Mouse (Mus musculus) right cerebral cortex, postnatal 36 days (tissue): ENCODE data around the gene Rhot2.

ENCODE experiments used
- DNase-seq, 2 experiments: peaks; one replicate each; pipeline ENCODE4 v3.0.0; 2022; ENCODE audit warnings: low spot score in 2 of 2, mixed read lengths in 1 of 2

The Rhot2 gene

DNA sequence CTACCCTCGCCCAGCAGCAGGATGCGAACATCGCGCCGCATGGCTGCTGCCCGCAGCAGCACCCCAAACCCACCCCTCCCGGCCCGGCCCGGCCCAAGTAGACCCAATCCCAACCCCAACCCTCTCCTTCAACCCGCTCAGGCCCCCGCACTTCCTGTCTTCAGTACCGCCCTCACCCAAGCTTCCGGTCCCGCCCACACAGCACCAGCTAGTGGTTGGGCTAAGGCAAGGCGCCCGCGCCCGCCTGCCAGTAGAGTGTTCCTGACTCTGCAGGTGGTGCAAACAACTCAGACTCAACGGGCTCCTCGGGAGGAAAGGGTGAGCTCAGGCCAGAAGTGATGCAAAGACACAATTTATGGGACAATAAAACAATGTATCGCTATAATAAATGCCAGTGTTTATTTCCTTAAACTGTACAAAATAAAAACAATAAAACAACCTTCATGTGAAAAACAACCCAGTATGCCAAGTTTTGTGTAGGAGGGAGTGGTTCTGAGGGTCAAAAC is at the start of gene Rhot2:
Rhot2 (minus strand) TSS at position 456 of the 506 bp plus-strand sequence.
- peak; percentile 93 to 94 for DNase-seq

DNA sequence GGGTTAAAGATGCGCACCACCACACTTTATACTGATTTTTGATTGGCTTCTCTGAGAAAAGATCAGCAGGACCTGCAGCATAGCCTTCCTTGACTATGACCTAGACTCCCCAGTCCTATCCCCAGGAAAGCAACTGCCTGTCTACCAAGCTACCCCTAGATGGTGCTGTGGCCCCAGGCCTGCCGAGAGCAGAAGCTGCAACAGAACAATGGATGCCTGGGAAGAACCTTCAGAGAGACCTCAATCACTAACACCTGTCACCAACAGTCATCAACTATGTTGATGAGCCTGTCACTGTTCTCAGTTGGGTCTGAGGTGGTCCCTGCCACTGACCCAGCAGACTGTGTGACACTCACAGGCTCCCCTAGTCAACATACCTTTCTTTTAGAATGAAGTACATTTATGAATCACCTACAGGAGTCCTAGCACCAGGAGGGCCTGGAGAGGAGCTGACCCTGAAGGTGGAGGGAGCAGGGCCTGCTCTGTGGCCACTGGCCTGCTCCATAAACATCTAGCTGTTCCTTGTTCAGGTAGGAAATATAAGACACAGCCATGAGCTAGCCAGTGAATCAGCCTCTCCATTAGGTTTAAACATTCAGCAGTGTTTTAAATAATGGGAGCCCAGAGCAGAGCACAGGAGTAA is 49.4 kb upstream of the Rhot2 start:
- no peak for DNase-seq

DNA sequence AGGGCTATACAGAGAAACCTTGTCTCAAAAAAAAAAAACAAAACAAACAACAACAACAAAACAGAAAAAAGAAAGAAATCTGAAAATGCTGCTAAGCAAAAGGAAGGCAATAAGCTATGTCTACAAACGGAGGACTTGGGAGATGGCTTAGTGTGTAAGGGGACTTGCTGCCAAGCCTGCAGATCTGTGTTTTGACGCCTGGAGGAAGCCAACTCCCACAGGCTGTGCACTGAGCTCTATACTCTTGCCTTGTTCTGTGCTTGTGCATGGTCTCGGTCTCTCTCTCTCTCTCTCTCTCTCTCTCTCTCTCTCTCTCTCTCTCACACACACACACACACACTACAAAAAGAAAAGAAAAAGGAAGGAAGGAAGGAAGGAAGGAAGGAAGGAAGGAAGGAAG is 44.2 kb upstream of the Rhot2 start:
- DNase-seq: no peak

DNA sequence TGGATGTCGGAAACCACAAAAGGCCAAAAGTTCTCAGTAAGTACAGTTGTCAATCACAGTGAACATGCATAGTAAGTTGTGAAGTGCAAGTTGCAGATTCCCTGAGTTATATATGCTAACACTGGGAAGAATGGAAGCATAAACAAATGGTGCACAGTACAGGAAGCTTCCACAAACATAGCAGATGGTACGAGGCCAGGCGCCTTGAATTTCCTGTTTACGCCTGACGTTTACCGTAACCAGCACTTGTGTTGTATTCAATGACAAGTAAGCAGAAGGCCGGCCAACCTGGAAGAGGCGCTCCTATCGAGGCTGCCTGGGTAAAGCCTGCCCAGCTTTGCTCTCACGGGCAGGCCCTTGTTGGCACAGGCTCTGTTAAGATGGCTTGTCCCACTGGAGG is 42.8 kb upstream of the Rhot2 start:
- DNase-seq: no peak

DNA sequence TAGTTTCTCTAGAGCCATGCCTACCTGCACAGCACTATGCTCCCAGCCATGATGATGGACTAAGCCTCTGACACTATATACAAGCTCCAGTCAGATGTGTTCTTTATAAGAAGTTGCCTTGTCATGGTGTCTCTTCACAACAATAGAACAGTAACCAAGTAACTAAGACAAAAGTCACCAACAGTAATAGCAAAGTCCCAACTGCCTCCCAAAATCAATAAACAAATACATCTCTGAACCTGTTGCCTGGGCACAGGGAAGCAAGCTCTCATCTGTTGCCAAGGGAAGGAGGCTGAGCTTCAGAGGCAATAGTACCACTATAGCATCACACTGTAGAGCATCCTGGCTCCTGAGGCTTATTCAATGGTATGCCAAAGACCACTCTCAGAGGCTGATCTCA is 42.2 kb upstream of the Rhot2 start:
- no peak for DNase-seq

DNA sequence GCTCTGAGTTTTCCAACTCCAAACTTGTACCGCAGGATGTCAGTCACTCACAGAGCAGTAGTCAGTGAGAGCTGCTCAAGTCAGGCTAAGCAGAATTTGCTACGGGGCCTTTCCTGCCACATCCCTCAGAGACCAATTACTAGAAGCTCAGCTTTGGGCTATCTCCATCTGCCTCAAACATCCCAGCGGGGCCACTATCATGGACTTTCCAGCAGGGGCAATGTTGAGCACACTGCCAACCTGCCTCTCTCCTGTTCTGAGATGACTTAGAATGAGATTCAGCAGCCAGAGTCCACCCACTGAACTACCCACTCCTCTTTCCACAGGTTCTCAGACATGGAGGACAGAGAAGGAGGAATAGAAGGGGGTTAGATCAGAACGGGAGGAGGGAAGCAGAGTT is 41.0 kb upstream of the Rhot2 start:
- DNase-seq: no peak

DNA sequence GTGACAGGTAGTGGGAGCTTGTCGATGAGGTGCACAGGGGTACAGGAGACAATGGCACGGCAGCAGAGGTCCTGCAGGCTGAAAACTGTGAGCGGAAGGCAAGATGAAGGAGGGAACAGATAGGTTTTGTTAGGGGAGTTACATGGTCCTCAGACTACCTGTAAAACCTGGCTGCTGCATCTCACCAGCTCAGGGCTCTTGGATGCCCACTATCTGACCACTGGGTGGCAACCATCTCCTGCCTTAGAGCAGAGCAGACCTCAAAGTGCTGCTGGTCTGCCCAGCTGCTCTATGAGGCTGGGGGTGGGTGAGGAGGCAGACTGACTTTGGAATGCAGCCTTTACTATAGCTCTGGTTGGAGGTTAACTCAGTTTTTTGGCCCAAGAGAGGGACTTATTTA is 39.2 kb upstream of the Rhot2 start:
- DNase-seq: no peak

DNA sequence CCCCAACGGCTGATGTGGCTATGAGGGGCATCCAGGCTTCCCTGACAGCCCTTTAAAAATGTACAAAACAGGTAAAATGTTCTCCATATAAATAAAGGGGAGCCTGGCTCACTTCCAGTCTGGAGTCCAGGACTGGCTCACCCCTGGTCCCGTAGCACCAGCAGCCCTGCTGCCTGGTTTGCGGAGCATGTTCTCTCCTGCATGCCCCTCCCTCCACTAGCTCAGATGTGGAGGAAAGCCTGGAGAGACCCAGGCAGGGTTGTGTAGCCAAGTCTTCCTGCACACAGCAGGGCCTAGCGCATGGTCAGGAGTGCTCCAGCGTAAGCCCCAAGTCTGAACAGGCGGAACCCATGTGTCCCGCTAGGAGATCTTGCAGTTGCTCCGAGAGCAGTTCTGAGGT is 38.6 kb upstream of the Rhot2 start:
- no peak for DNase-seq

DNA sequence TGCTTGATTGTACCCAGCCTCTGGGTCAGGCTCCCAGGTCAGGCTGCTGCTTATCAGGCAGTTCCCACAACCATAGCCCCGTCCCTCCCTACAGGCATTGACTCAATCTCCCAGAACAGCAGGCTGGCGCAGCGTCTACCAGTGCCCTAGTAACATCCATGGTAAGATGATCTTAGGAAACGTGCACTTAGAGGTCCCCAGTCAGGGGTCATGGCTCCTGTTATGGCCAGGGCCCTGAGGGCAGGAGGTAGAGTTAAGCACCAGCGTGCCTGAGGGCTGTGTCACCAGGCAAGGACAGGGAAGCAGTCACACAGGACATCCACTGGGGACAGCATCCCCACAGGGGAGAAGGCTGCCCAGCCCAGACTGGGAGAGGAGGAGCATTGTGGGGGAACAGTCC is 37.7 kb upstream of the Rhot2 start:
- no peak for DNase-seq

DNA sequence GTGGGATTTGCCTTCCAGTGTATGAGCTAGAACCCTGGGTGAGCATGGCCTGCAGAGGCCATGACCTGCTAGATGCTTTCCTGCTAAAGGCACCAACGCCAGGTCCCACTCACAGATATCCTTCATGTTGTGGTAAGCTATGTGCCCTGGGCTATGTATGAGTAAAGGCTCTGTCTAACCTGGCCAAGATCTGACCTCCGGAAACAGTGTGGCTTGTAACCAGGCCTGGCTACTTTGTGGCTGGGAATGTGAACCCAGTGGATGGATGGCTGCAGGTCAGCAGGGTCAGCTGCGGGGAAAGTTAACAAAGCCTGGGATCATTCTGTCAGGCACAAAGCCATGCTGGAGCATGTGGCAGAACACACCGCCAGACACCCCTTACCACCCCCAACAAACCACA is 37.0 kb upstream of the Rhot2 start:
- DNase-seq: no peak

DNA sequence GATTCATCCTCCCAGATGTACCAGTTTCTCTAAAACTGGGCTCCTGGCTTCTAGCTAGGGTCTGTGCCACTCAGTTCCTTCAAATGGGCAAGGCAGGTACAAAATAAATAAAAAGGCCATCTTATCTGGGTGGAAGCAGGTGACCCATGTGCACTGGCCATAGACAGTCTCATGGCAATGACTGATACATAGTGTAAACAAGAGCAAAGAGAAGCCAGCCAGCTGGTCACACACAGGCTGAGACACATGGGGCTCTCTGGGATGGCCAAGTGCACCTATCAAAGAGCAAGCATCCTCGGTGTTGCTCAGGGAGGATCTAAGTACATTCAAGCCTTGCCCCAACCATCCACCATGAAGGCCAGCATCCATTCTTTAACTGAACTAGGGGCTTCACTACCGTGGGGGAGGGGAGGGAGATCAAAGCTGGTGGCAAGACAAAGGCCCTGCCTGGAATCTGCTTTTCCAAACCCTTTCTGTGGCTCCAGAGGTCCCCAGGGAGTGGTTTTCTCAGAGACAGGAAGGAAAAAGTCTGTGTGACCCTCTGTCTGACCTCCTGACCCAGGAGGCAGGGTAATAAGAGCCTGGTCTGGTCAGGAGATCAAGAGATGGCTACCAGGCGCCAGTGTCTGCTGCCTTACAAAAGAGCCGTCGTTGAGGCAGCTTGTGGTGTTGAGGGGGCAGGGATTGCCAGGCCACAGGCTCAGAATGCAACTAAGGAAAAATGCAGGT is 36.4 kb upstream of the Rhot2 start:
- DNase-seq: no peak

DNA sequence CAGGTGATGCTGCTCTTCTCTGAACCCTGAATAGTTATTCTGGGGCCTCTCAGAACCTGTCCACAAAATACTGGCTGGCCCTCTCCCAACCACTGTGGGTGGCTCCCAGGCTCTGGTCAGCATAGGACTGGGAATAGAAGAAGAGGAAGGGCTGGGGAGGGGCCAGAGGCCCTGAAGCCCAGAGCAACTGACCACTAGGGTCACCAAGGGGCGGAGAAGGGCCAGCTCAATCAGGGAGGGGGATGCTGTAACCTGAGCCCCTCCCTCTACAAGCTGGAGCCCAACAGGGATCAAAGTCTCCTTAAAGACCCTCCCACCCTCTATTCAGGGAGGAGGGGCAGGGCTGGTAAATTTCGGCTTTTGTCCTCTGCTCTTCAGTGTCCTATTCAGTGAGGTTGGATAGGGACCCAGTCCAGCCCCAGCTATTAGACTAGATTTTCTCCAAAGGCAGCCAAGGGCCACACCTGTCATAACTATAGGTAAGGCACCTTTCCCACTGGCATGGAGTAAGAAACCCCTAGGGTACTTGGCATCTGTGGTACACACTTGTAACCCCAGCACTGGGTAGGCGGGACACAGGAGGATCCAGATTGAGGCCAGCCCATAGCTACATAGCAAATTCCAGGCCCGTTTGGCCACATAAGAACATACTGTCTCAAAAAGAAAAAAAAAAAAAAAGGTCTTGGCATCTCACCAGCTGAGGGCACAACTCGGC is 35.7 kb upstream of the Rhot2 start, which contains the start of gene Wfikkn1:
Wfikkn1 (minus strand) TSS at position 663 of the 715 bp plus-strand sequence.
- no peak for DNase-seq

DNA sequence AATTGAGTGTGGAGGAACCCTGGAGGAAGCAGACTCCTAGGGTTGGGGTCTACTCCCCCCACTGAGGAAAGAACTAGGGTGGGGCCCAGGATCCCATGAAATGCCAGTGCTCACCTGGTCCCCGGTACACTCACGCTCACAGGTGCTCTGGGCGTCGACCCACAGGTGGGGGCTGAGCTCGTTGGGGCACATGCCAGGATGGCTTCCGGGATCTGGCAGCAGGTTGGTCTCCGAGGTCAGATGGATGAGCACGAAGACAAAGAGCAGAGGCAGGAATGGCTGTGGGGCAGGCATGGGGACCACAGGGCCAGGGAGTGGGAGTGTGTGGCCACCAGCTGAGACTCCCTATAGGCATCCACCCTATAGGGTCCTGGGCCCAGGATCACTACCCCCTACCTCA is 35.1 kb upstream of the Rhot2 start:
- DNase-seq: no peak

DNA sequence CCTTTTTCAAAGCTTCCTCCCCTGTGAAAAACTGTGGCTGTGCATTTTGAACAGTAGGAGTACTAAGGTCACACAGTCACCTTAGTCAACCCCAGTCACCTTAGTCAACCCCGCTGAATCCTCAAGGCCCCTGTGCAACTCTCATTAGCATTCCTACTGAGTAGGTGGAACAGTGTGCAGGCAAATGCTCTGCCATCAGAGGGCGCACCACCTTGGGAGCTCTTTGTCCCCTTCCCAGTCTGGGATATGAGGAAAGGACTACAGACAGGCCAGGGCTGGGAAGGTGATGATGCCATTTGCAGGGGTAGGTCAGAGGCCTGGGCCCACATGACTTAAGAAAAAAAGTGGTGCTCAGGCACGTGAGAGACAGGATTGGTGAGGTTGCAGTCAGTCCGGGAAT is 34.6 kb upstream of the Rhot2 start:
- no peak for DNase-seq

DNA sequence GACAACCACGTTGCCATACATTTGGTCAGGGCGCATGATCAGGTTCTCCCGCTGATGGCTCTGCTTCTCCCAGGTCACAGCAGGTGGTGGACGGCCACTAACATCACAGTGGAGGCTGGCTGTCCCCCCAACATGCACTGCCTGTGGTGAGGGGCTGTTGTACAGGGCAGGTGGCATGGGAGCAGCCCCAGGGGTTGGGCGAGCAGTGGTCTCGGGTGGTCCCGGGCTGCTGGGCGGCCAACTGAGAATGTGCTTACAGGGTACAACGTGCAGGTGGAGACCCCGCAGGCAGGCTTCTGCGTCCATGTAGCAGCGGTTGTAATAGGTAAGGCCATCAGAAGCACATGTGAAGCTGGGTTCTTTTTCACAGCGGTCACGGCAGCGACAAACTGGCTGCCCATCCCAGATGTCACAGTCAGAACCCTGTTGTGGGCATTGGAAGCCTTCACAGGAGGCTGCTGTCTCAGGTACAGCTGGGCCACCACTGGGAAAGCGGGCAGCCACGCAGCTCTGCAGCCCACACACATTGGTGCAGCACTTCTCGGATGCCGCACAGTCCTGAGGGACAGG is 34.0 kb upstream of the Rhot2 start:
- no peak for DNase-seq

DNA sequence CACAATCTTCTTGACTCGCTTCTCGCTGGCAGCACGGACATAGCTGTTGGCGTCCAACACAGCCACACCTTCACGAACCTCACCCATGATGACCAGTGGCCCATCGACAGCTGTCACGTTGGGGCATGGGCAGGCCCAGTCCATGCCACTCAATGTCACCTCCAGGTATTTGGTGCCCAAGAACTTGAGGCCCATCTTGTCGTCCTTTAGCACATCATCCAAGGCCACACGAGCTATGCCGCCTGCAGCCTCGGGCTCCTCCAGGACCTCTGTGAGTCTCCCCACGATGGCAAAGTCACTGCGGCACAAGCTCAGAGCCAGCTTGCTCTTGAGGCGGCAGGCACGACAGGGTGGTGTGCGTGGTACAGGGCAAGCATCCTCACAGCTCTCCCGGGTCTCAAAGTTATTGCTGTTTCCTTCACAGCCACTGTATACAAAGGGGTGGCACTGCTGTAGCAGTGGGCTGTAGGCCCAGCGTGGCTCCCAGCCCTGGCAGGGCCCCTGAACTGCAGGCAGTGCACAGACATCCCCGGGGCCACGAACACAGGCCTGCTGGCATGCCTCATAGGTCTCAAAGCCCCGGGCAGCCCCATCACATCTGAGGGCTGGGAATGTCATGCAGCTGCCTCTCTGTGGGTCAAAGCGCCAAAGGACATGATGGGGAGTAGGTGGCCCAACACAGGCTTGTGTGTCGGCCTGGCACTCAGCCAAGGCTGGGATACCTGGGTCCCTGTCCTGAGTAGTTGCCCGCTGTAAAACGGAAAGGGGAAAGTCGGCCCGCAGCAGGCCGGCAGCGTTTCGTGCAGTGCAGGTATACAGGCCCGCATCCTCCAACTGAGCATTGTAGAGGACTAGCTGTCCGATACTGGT is 33.3 kb upstream of the Rhot2 start:
- DNase-seq: no peak

DNA sequence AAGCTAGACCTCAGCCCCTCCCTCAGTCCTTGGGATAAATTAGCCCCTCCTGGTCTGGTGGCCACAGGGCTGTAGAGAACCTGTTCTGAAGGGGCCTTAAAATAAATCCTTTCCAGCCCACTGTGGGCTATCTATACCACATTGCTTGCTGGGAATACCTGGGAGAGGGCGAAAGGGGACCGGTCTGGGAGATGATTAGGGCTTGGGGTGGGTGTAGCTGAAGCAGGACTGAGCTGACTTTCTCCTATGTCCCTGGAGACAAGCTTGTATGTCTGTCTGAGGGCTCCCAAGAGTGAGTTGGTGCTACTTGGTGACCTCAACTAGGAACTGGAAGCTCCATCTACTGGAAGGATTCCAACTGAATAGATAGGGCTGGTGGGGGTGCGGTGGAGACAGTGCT is 32.4 kb upstream of the Rhot2 start:
- no peak for DNase-seq

DNA sequence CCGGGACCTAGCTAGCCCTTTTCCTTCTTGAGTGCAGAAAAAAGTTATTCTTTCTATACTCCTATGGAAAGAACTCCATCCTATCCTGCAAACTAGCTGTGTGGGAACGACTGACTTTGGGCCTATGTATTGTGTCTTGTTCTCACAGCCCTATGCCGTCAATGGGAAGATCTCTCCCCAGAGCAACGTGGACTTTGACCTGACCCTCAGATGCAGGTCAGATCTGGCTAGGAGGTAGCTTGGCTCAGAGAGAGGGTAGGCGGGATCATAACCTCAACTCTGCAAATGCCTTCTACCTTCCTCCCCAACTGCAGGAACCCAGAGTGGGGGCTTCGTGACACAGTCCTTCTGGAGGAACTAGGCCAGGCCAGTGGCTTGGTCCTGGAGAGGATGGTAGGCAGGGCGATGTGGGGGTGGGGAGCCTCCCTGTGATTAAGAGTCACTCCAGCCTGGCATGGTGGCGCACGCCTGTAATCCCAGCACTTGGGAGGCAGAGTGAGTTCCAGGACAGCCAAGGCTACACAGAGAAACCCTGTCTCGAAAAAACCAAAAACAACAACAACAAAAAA is 31.8 kb upstream of the Rhot2 start:
- no peak for DNase-seq

DNA sequence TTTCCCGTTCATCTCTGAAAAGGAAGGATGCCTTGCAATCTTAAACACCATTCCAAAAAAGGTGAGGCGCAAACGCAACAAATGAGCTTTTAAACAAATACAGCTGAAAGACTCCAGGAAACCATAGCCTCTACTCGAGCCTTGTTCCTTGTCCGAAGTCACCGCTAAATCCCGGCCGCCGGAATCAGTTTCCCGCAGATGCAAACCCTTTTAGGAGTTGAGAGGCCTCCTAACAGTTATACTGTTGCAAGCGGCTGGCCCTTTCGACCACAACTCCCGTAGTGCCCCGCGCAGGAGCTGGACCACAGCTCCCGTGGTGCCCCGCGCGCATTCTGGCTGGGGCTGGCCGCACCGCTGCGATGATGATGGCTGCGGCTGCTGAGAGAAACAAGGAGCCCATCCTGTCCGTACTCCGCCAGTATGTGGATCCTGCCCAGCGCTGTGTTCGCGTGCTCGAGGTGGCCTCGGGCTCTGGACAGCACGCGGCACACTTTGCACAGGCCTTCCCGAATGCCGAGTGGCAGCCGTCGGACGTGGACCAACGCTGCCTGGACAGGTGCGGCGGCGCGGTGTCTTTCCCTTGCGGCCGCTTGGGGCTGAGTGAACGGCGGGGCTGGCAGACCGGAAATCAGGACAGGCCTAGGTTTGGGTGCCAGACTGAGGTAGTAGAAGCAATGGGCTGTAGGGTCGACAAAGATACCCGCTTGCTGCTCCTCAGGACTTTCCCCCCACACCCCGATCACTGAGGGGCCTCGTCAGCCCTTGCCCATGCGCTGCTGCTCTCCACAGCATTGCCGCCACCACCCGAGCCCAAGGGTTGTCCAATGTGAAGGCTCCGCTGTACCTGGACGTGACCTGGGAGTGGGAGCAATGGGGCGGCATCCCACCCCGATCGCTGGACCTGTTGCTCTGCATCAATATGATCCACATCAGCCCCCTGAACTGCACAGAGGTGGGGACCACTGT is 30.8 kb upstream of the Rhot2 start:
- peak; percentile 86 to 89 for DNase-seq

DNA sequence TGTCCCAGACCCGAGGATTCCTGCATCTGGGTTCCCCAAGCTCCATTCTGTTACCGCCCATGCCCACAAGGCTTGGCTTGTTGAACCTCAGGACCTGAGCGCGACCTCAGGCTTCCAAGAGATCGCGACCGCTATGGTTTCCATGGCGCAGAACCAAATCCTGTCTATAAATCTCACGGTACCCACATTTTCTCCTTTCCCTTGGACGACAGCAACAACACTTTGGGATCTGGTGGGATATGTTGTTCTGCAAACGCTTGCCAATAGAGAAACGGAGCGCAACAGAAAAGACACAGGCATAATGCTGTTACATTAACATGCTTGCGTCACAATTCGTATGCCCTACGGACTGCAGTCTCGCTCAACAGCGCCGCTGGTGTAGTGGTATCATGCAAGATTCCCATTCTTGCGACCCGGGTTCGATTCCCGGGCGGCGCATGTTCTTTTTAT is 30.1 kb upstream of the Rhot2 start, which contains the start of gene Mettl26:
Mettl26 (plus strand) TSS at position 354 of the 450 bp plus-strand sequence.
- DNase-seq: peak; percentile 94
